Mouse (Mus musculus) kidney, embryonic 14.5 days (tissue): ENCODE measurements around the gene Npr3. TPM values are rescaled to one million over a fixed set of nuclear protein-coding genes. Genes with fewer than 3 reads are reported as not detected.

Experiments used
- ATAC-seq: fragments of 200-750 bp; cut with Nextera tagmentation; 2 replicates; pipeline ENCODE4 v1.8.0; 2017; ENCODE audit warnings: moderate number of reproducible peaks, mild to moderate bottlenecking, moderate TSS enrichment, moderate library complexity; ENCODE audit not compliant: low FRiP score, low TSS enrichment
- H3K27ac ChIP-seq: fragments of 300-500 bp; sonication (generic); 2 replicates; pipeline ENCODE4 v1.5.1; 2014; ENCODE audit warnings: low read depth, mild to moderate bottlenecking, low read length, moderate library complexity, mixed read lengths
- H3K27me3 ChIP-seq: fragments of 300-500 bp; sonication (generic); 2 replicates; pipeline ENCODE4 v1.6.1; 2014; ENCODE audit warnings: mild to moderate bottlenecking, low read length; ENCODE audit not compliant: control insufficient read depth, insufficient read depth
- H3K36me3 ChIP-seq: fragments of 300-500 bp; sonication (generic); 2 replicates; pipeline ENCODE4 v1.6.1; 2014; ENCODE audit warnings: low read length, mixed read lengths; ENCODE audit not compliant: control insufficient read depth, insufficient read depth
- H3K4me1 ChIP-seq: fragments of 300-500 bp; sonication (generic); 2 replicates; pipeline ENCODE4 v1.6.1; 2014; ENCODE audit warnings: low read length, mixed read lengths; ENCODE audit not compliant: control insufficient read depth, insufficient read depth
- H3K4me2 ChIP-seq: fragments of 300-500 bp; sonication (generic); replicated peaks from 2 replicates; pipeline ENCODE4 v1.6.1; 2014; ENCODE audit warnings: low read depth, mild to moderate bottlenecking, low read length
- H3K4me3 ChIP-seq: fragments of 300-500 bp; sonication (generic); 2 replicates; pipeline ENCODE4 v1.5.1; 2014; ENCODE audit warnings: mild to moderate bottlenecking, low read length
- H3K9ac ChIP-seq: fragments of 300-500 bp; sonication (generic); 2 replicates; pipeline ENCODE4 v1.6.1; 2014; ENCODE audit warnings: low read depth, mild to moderate bottlenecking, low read length, moderate library complexity
- H3K9me3 ChIP-seq: fragments of 300-500 bp; sonication (generic); 2 replicates; pipeline ENCODE4 v1.6.1; 2016; ENCODE audit warnings: low read length; ENCODE audit not compliant: control insufficient read depth
- WGBS: fragments of 180-500 bp; shearing (Covaris S2); extraction: QIAGEN DNeasy Blood & Tissue Kit; methylation state at CpG from one replicate; pipeline ENCODE4 v1.1.7; 2014; 5-methylcytosine and 5-hydroxymethylcytosine counted together
- polyA plus RNA-seq: library from polyadenylated mRNA; unstranded; fragments of >200 nt; fragmentation: Nextera tagmentation; extraction: Ambion mirVana; gene quantifications from 2 replicates; pipeline ENCODE4 v1.2.1, GENCODE M21; 2014

Npr3 gene
- 5.6 and 8.1 TPM in 2 replicates for polyA plus RNA-seq

GRCm38 (mm10) chr15:11906571-11907531 is at the start of gene Npr3:
Gene Npr3, minus strand, starts transcription at chr15:11907287.
- 0 out of 2 replicates have a peak, but pooled peaks have one; percentile 11 for ATAC-seq
- peak within 1 kb of the TSS; percentile 87 for H3K4me2 ChIP-seq
- no peaks in the 10 kb centered on the region for H3K9me3 ChIP-seq
- peak within 1 kb of the TSS; percentile 10; the same call in 1 of the 2 replicates for H3K27ac ChIP-seq
- H3K36me3 ChIP-seq: no peaks in the 10 kb centered on the region
- H3K27me3 ChIP-seq: peaks cover 31% of the 10 kb centered on the region
- peaks cover 21% of the 10 kb centered on the region for H3K4me1 ChIP-seq
- peak within 1 kb of the TSS; percentile 67 for H3K9ac ChIP-seq
- under 1% methylated on average over 42 of the region's 42 CpGs for WGBS
- H3K4me3 ChIP-seq: peak within 1 kb of the TSS; percentile 59

- Histone ChIP-seq H3K4me3 (no peak overlapping the region), H3K4me1 (no peaks in the 10 kb centered on the region), H3K9ac (no peak overlapping the region), H3K36me3 (no peaks in the 10 kb centered on the region), H3K4me2 (no peak overlapping the region), H3K27me3 (no peaks in the 10 kb centered on the region), H3K27ac (no peak overlapping the region), H3K9me3 (no peaks in the 10 kb centered on the region)
- ATAC-seq: no peak
- WGBS: 66% methylated on average over 7 of the region's 7 CpGs
Measured at GRCm38 (mm10) chr15:11956129-11956528, 49.0 kb upstream of the Npr3 start.

GRCm38 (mm10) chr15:11954190-11954589 is 47.1 kb upstream of the Npr3 start:
- Histone ChIP-seq H3K9ac (no peak overlapping the region), H3K36me3 (no peaks in the 10 kb centered on the region), H3K4me3 (no peak overlapping the region), H3K4me2 (no peak overlapping the region), H3K27ac (no peak overlapping the region), H3K27me3 (no peaks in the 10 kb centered on the region), H3K4me1 (no peaks in the 10 kb centered on the region), H3K9me3 (no peaks in the 10 kb centered on the region)
- ATAC-seq: no peak
- WGBS: 60% methylated on average over 4 of the region's 4 CpGs

- WGBS: 72% methylated on average over 3 of the region's 3 CpGs
- ATAC-seq: no peak
- no peak overlapping the region for H3K27ac ChIP-seq
- no peak overlapping the region for H3K4me3 ChIP-seq
- H3K27me3 ChIP-seq: no peaks in the 10 kb centered on the region
- H3K4me1 ChIP-seq: no peaks in the 10 kb centered on the region
- H3K36me3 ChIP-seq: no peaks in the 10 kb centered on the region
- H3K9ac ChIP-seq: no peak overlapping the region
- no peak overlapping the region for H3K4me2 ChIP-seq
- H3K9me3 ChIP-seq: no peaks in the 10 kb centered on the region
Measured at GRCm38 (mm10) chr15:11952159-11952558, 45.1 kb upstream of the Npr3 start.

- H3K4me3 ChIP-seq: no peak overlapping the region
- H3K9ac ChIP-seq: no peak overlapping the region
- H3K4me2 ChIP-seq: no peak overlapping the region
- H3K36me3 ChIP-seq: no peaks in the 10 kb centered on the region
- no peaks in the 10 kb centered on the region for H3K4me1 ChIP-seq
- no peak overlapping the region for H3K27ac ChIP-seq
- ATAC-seq: no peak
- H3K9me3 ChIP-seq: no peaks in the 10 kb centered on the region
- no peaks in the 10 kb centered on the region for H3K27me3 ChIP-seq
- WGBS: 94% methylated on average over 7 of the region's 7 CpGs
Measured at GRCm38 (mm10) chr15:11951181-11951580, 44.1 kb upstream of the Npr3 start.

GRCm38 (mm10) chr15:11950144-11950543 is 43.1 kb upstream of the Npr3 start:
- H3K4me2 ChIP-seq: no peak overlapping the region
- H3K9ac ChIP-seq: no peak overlapping the region
- no peaks in the 10 kb centered on the region for H3K27me3 ChIP-seq
- H3K36me3 ChIP-seq: no peaks in the 10 kb centered on the region
- ATAC-seq: no peak
- no peaks in the 10 kb centered on the region for H3K9me3 ChIP-seq
- no peak overlapping the region for H3K27ac ChIP-seq
- H3K4me3 ChIP-seq: no peak overlapping the region
- 87% methylated on average over 10 of the region's 10 CpGs for WGBS
- H3K4me1 ChIP-seq: no peaks in the 10 kb centered on the region

GRCm38 (mm10) chr15:11949490-11949889 is 42.4 kb upstream of the Npr3 start:
- no peaks in the 10 kb centered on the region for H3K4me1 ChIP-seq
- H3K9ac ChIP-seq: no peak overlapping the region
- no peak overlapping the region for H3K27ac ChIP-seq
- H3K36me3 ChIP-seq: no peaks in the 10 kb centered on the region
- H3K4me2 ChIP-seq: no peak overlapping the region
- no peak overlapping the region for H3K4me3 ChIP-seq
- 71% methylated on average over 3 of the region's 3 CpGs for WGBS
- H3K27me3 ChIP-seq: no peaks in the 10 kb centered on the region
- no peak for ATAC-seq
- H3K9me3 ChIP-seq: no peaks in the 10 kb centered on the region

- Histone ChIP-seq H3K9ac (no peak overlapping the region), H3K4me2 (no peak overlapping the region), H3K36me3 (no peaks in the 10 kb centered on the region), H3K27me3 (no peaks in the 10 kb centered on the region), H3K4me3 (no peak overlapping the region), H3K27ac (no peak overlapping the region), H3K4me1 (no peaks in the 10 kb centered on the region), H3K9me3 (no peaks in the 10 kb centered on the region)
- WGBS: 48% methylated on average over 5 of the region's 5 CpGs
- ATAC-seq: no peak
Measured at GRCm38 (mm10) chr15:11940855-11941254, 33.8 kb upstream of the Npr3 start.

GRCm38 (mm10) chr15:11927742-11928141 is 20.7 kb upstream of the Npr3 start:
- 88% methylated on average over 3 of the region's 3 CpGs for WGBS
- Histone ChIP-seq H3K4me3 (no peak overlapping the region), H3K27ac (no peak overlapping the region), H3K27me3 (no peaks in the 10 kb centered on the region), H3K9ac (no peak overlapping the region), H3K4me1 (no peaks in the 10 kb centered on the region), H3K9me3 (no peaks in the 10 kb centered on the region), H3K36me3 (no peaks in the 10 kb centered on the region), H3K4me2 (no peak overlapping the region)
- no peak for ATAC-seq
